Mouse (Mus musculus) left cerebral cortex, postnatal 14 days (tissue): ENCODE results near the gene Itgb1. TPM values are rescaled to one million over a fixed set of nuclear protein-coding genes. Genes with fewer than 3 reads are reported as not detected.

Experiments used
- DNase-seq, 2 experiments: peaks; one replicate each; pipeline ENCODE4 v3.0.0; 2021 to 2022; ENCODE audit warnings: low spot score in 2 of 2, mixed read lengths in 1 of 2
- intact Hi-C: fragments of 180-260 bp; cut with DNase I; formaldehyde crosslinking; loops from one replicate; pipeline ENCODE4 v1.15.1; 2025
- long read RNA-seq, 2 experiments: library from polyadenylated mRNA; stranded (forward); transcript quantifications; one replicate each; pipeline ENCODE4 v2.0.0; 2021
- total RNA-seq, 2 experiments: library from RNA; stranded (reverse); gene quantifications; 2 replicates each; pipeline ENCODE4 v1.2.3; 2021

Gene Itgb1
- 10 to 100 TPM; 79.2 to 81.9 TPM for total RNA-seq
- long read RNA-seq, experiment 1, transcript Itgb1-201 (16 exons, 3,815 nt), result major isoform, 119 of 138 reads
- long read RNA-seq, experiment 1, partial matches to known transcripts, result 10 of 138 reads
- long read RNA-seq, experiment 1, other reads (novel, unspliced or antisense), result 9 of 138 reads
- long read RNA-seq, experiment 2, transcript Itgb1-201 (16 exons, 3,815 nt), result major isoform, 132 of 152 reads
- long read RNA-seq, experiment 2, partial matches to known transcripts, result 16 of 152 reads
- long read RNA-seq, experiment 2, other reads (novel, unspliced or antisense), result 4 of 152 reads

DNA sequence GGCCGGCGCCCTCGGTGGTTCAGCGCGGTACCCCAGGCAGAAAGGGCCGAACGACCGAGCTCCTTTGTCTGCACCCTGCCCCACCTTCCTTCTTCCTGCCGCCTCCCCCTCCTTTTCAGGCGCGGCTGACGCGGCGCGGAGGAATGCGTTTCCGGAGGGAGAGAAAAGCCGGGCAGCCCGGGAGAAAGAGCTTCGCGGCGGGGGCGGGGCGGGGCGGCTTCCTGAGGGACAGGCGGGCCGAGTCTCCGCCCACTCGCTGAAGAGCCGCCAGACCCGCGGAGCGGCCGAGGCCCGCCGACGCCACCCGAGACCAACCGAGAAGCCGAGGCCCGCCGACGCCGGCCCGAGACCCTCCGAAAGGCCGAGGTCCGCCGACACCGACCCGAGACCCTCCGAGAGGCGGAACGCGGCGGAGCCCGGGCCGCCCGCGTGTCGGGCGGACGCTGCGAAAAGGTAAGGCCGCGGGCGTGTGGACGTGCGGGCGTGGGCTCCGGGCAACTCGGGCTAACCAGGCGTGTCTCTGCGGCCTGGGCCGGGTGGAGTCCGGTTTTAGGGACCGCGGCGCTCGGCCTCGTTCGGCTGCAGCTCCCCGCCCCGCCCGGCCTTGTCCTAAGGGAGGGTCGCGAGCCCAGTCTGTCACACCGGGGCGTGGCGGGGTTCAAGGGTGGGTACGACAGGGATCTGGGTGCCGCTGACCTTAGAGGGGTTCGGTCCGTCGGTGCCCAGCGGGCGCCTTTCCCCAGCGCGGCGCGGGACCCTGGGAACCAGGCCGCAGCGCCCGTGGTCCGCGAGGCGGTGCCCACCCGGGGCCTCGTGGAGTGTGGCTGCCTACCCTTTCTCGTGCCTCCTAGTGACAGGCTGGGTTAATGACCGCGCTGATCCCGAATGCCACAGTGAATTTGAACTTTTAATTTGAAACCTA lies at the start of gene Itgb1:
Itgb1 (plus strand) TSS at position 148 of the 922 bp plus-strand sequence.
- peak; percentile 91 to 93 for DNase-seq
- intact Hi-C loops, result loop anchor here (2.0 kb wide), 1 partner anchor 33 kb away; no protein-coding TSS in a partner anchor

DNA sequence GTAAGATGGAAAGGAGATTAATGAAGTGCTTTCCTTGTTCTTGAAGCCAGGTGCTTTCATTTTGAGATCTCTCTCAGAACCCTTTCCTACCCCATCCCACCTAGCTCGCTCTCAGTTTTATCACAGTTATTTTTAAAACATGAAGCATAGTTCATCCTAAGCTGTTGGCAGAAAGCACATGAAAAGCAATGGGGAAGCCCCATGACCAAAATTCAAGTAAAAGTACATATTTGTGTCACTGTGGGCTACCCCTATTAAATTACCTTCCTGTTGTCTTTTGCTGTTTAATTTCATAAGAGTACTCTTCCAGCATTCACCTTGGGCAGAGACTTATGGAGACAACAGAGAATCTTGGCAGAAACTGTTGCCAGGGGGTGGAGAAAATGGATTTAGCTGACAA lies 42.4 kb upstream of the Itgb1 start:
- no peak for DNase-seq
- intact Hi-C loops, result no loop called here

- intact Hi-C loops, result no loop called here
- DNase-seq, result no peak
Measured at GRCm38 (mm10) chr8:128645452-128645851, 40.0 kb upstream of the Itgb1 start.

DNA sequence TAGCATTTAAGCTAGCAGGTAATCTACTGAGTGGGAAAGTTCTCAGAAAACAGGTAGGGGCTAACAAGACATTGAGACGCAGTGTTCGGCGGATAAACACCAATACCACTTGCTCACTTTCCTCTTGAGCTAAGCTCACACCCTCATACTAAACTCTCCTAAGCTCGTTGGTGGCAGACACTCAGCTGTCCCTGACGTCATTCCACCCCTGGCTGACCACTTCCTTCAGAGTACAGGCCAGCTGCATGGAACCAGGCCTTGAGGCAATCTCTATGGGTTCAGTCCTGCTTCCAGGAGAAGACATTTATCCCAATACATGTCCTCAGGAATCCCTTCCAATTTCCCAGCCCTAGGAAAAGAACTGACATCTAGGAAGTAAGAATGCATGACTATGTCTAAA lies 39.0 kb upstream of the Itgb1 start:
- intact Hi-C loops, result no loop called here
- no peak for DNase-seq

DNA sequence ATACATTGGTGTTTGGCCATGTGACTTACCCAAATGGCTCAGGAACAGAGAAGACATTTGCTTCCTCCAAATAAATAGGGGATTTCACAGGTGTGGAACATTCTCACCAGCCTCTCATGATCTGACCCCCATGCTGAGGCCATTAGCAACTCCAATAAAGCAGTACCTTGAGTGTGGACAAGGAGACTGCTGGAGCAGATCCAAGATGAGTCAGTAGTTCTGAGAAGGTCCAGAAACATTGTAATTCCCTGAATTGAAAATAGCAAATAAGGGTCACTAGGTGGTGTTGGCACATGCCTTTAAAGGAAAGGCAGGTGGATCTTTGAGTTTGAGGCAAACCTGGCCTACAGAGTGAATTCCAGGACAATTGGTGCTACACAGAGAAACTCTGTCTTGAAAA lies 37.4 kb upstream of the Itgb1 start:
- DNase-seq, result no peak

DNA sequence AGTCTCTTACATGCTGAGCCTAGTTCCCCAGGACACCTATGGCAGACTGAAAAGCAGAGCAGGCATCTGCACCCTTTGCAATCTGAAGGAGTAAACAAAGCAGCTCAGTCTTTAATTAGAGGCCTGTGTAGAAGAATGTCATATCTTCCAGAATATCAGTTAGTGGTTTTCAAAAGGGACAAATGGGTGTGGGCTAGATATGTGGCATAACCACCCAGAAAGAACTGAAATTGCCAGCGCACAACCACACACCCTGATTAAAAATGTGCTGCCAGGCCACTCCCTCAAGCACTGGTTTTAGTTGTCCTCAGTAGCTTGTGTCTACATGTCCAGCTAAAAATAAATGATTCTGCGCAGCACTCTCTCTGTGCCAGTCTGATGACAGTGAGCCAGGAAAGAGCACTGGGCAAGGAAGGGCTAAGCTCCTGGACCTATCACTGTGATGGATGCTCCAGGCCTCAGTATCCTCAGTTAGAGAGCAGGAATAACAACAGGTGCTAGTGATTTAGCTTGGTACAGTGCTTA lies 35.1 kb upstream of the Itgb1 start:
- intact Hi-C loops, result no loop called here
- no peak for DNase-seq

More for the DNA sequence above, 37.4 kb upstream of the Itgb1 start:
- intact Hi-C loops, result no loop called here

- intact Hi-C loops, result loop anchor here (2.0 kb wide), 3 partner anchors 32 to 72 kb away; partner anchors contain the start of gene Itgb1
- DNase-seq, result peak; percentile 73 to 78
Measured at GRCm38 (mm10) chr8:128652399-128653109, 32.9 kb upstream of the Itgb1 start.

DNA sequence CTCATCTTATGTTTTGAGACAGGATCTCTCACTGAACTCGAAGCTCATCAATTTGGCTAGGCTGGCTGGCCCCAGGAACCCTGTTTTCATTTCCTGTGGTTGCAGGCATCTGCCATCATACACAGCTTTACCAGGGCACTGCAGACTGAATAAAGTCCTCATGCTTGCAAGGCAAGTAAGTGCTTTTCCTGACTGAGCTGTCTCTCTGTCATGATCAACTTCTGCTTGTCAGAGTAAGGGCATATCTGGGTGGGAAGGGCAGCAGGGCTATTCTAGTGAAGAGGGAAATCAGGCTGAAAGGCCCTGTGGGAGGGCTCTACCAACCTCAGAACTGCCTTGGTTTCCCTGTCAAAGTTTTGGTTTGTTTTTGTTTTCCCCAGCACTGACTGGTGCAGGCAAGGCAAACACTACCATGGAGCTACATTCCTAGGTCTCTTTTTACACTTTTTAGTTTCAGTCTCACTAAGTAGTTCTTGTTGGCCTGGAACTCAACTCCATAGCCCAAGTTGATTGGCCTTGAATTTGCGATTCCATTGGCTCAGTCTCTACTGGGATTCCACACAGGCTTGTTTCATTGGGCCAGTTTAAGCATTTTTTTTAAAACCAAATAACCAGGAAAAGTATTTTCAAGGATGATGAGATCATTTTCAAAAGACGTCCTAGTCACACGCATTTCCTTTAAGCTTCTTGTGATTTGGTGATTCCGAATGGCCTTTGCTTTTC lies 31.7 kb upstream of the Itgb1 start:
- no peak for DNase-seq
- intact Hi-C loops, result loop anchor here (2.0 kb wide), 3 partner anchors 31 to 71 kb away; partner anchors contain the start of gene Itgb1

- intact Hi-C loops, result no loop called here
- peak; percentile 47 to 55 for DNase-seq
Measured at GRCm38 (mm10) chr8:128654365-128655099, 30.9 kb upstream of the Itgb1 start.

GRCm38 (mm10) chr8:128662144-128662543 lies 23.3 kb upstream of the Itgb1 start:
- intact Hi-C loops, result no loop called here
- DNase-seq, result no peak

DNA sequence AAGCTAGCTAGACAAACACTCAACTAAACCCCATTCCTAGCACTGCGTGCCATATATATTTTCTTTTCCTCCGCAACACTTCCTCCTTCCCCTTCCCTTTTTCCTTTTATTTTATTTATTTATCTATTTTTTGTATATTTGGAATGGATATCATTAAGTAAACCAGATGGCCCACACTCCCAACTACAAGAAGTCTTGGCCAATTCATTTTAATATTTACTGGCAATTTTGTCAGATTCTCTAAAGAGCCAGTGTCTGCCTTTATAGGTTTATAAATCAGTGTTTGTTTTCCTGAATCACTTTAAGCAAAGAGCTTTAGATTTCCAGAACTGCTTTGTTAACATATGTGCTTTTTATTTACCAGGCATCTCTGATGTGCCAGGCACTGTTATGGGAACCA lies 22.8 kb upstream of the Itgb1 start:
- intact Hi-C loops, result no loop called here
- no peak for DNase-seq

DNA sequence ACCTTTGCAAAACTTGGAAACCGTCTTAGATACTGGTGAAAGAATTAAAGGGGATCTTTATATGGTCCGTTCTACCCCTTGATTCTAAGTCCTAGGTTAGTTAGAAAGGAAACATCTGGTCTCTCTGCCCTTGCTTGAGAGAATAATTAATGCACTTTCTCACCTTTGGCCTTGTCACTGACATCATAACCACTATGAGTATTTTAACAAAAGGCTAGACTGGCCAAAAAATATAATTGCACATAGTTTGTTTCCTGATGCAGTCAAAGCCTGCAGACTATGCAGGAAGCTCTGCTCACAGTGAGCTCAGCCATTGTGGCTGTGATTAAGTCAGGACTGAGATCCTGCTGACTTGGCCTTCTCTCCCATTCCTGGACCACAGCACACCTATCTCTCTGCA lies 22.3 kb upstream of the Itgb1 start:
- intact Hi-C loops, result no loop called here
- DNase-seq, result no peak

DNA sequence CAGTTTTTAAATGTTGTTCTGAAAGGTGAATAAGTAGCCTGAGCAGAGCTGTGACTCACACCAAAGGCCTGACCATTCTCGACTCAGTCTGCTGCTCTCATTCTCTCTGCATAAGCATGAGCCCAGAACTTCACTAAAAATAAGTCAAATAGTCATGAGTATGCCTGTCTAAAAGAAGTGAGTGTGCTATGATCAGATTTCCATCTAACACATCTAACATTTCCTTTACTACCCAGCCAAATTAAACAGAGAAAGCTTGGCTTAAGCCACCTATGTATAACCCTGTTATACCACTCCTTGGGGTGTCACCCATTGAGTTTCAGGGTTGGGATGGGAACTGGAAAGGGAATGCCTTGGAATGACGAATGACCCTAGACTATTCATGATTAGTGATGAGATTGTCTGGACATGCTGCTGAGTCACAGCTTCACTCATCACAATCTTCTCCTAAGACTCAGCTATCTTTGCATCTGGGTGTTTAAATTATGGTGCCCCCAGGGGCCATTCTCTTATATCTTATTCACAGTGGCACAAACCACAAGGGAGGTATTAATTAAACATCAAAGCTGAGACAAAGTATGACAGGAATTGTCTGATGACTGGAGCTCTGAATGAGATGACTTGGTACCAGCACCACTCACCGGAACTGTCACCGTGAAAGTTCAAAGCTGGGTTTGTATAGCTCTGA lies 18.7 kb upstream of the Itgb1 start:
- intact Hi-C loops, result no loop called here
- DNase-seq, result no peak

- intact Hi-C loops, result no loop called here
- DNase-seq, result peak in 1 of 2 experiments; percentile 50
Measured at GRCm38 (mm10) chr8:128671813-128672212, 13.6 kb upstream of the Itgb1 start.

DNA sequence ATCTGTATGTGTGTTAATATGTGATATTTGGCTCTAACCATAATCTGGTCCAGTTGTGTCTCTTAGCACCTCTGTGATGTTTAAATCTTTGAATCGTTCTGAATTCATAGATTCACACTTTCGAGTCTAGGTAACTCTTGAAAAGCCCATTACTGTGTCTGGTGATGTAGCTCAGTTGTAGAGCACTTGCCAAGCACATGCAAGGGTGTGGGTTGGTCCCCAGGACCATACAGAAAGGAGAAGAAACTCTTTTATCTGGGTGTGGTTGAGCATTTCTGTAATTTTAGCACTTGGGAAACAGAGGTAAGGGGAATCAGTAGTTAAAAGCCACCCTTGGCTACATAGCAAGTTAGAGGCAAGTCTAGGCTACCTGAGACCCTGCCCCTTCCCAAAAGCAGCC lies 13.0 kb upstream of the Itgb1 start:
- no peak for DNase-seq
- intact Hi-C loops, result no loop called here

- intact Hi-C loops, result no loop called here
- DNase-seq, result no peak
Measured at GRCm38 (mm10) chr8:128672950-128673349, 12.5 kb upstream of the Itgb1 start.

GRCm38 (mm10) chr8:128675848-128676629 lies 9.4 kb upstream of the Itgb1 start:
- intact Hi-C loops, result no loop called here
- no peak for DNase-seq
